Mouse (Mus musculus) megakaryocyte, embryonic 14.5 days (primary cell): ENCODE results near the gene Camk1.

Experiments used
- FLI1 ChIP-seq: IDR thresholded peaks from 2 replicates; pipeline ENCODE4 v1.6.1; 2012; ENCODE audit warnings: low read length, inconsistent platforms, mixed read lengths
- GATA1 ChIP-seq: IDR thresholded peaks from 3 replicates; pipeline ENCODE4 v1.6.1; 2012; ENCODE audit warnings: mixed read lengths, low read length, inconsistent platforms, borderline replicate concordance

DNA sequence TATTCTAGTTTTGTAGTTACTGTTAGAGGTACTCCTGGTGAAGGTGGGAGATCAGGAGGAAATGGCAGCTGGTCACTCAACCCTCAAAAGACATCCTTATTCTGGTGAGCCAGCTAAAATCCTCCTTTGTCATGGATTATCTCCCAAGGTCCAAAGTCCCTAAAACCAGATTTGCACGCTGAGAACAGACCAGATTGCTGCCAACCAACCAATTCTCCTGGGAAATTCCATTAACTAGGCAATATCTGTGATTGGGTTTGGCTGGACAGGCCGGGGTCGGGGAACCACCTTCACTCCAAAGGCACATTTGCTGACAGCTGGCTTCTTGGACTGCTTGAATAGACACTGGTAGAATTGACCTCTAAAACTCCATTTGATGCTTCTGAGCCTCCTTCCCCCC lies 46.9 kb upstream of the Camk1 start:
- TF ChIP-seq GATA1 (no peak), FLI1 (no peak)
